Mouse (Mus musculus): ENCODE results near the gene Ephb4. TPM values are rescaled to one million over a fixed set of nuclear protein-coding genes. Genes with fewer than 3 reads are reported as not detected.

Ephb4 gene
- polyA plus RNA-seq, 1 experiment from 2014 or later = 21.0 TPM

- Histone ChIP-seq H3K4me1 (replicated peaks; ENCODE audit: control insufficient read depth, insufficient read depth, low read length) (no peaks in the 10 kb centered on the region), H3K27ac (ENCODE audit: low read depth, low read length) (peak overlapping the region; percentile 60), H3K27me3 (ENCODE audit: control insufficient read depth, insufficient read depth, low read length) (no peaks in the 10 kb centered on the region), H3K36me3 (ENCODE audit: control insufficient read depth, insufficient read depth, low read length) (no peaks in the 10 kb centered on the region), H3K9me3 (ENCODE audit: control insufficient read depth, low read length) (no peaks in the 10 kb centered on the region), H3K4me3 (ENCODE audit: low read depth, low read length) (peak overlapping the region; percentile 67), H3K4me2 (replicated peaks; ENCODE audit: low read depth, low read length) (peak overlapping the region; percentile 93), H3K9ac (ENCODE audit: low read depth, low read length) (peak overlapping the region; percentile 71)
- 22% methylated on average over 15 of the region's 15 CpGs for WGBS
- ATAC-seq (ENCODE audit: low FRiP score) = peak; percentile 58
- DNase-seq (ENCODE audit: low spot score) = no peak
Measured at GRCm38 (mm10) chr5:137332857-137333511, 16.9 kb upstream of the Ephb4 start.

GRCm38 (mm10) chr5:137333512-137334174 lies 16.3 kb upstream of the Ephb4 start, which contains the start of gene Slc12a9:
Gene Slc12a9 (minus strand): TSS chr5:137333597.
- H3K27me3 ChIP-seq (ENCODE audit: control insufficient read depth, insufficient read depth, low read length) = no peaks in the 10 kb centered on the region
- H3K4me1 ChIP-seq (replicated peaks; ENCODE audit: control insufficient read depth, insufficient read depth, low read length) = no peaks in the 10 kb centered on the region
- ATAC-seq (ENCODE audit: low FRiP score) = peak; percentile 92
- H3K4me3 ChIP-seq (ENCODE audit: low read depth, low read length) = peak within 1 kb of the TSS; percentile 67
- no peaks in the 10 kb centered on the region for H3K9me3 ChIP-seq (ENCODE audit: control insufficient read depth, low read length)
- peak within 1 kb of the TSS; percentile 60 for H3K27ac ChIP-seq (ENCODE audit: low read depth, low read length)
- H3K9ac ChIP-seq (ENCODE audit: low read depth, low read length) = peak within 1 kb of the TSS; percentile 71
- peak within 1 kb of the TSS; percentile 93 for H3K4me2 ChIP-seq (replicated peaks; ENCODE audit: low read depth, low read length)
- WGBS = under 1% methylated on average over 44 of the region's 44 CpGs
- peak; percentile 97 for DNase-seq (ENCODE audit: low spot score)
- no peaks in the 10 kb centered on the region for H3K36me3 ChIP-seq (ENCODE audit: control insufficient read depth, insufficient read depth, low read length)

- Histone ChIP-seq H3K4me3 (ENCODE audit: low read depth, low read length) (no peak overlapping the region), H3K9me3 (ENCODE audit: control insufficient read depth, low read length) (no peaks in the 10 kb centered on the region), H3K4me2 (replicated peaks; ENCODE audit: low read depth, low read length) (0 out of 2 replicates have a peak overlapping the region, but pooled peaks have one; percentile 93), H3K27me3 (ENCODE audit: control insufficient read depth, insufficient read depth, low read length) (no peaks in the 10 kb centered on the region), H3K27ac (ENCODE audit: low read depth, low read length) (no peak overlapping the region), H3K9ac (ENCODE audit: low read depth, low read length) (no peak overlapping the region), H3K4me1 (replicated peaks; ENCODE audit: control insufficient read depth, insufficient read depth, low read length) (peaks cover 5% of the 10 kb centered on the region), H3K36me3 (ENCODE audit: control insufficient read depth, insufficient read depth, low read length) (no peaks in the 10 kb centered on the region)
- 58% methylated on average over 10 of the region's 10 CpGs for WGBS
- no peak for DNase-seq (ENCODE audit: low spot score)
- ATAC-seq (ENCODE audit: low FRiP score) = no peak
Measured at GRCm38 (mm10) chr5:137334317-137334716, 15.6 kb upstream of the Ephb4 start.

- WGBS = 67% methylated on average over 6 of the region's 6 CpGs
- H3K4me1 ChIP-seq (replicated peaks; ENCODE audit: control insufficient read depth, insufficient read depth, low read length) = peaks cover 6% of the 10 kb centered on the region
- ATAC-seq (ENCODE audit: low FRiP score) (no peak), DNase-seq (ENCODE audit: low spot score) (no peak)
- no peak overlapping the region for H3K9ac ChIP-seq (ENCODE audit: low read depth, low read length)
- H3K27me3 ChIP-seq (ENCODE audit: control insufficient read depth, insufficient read depth, low read length) = no peaks in the 10 kb centered on the region
- H3K36me3 ChIP-seq (ENCODE audit: control insufficient read depth, insufficient read depth, low read length) = no peaks in the 10 kb centered on the region
- H3K9me3 ChIP-seq (ENCODE audit: control insufficient read depth, low read length) = no peaks in the 10 kb centered on the region
- H3K27ac ChIP-seq (ENCODE audit: low read depth, low read length) = no peak overlapping the region
- H3K4me3 ChIP-seq (ENCODE audit: low read depth, low read length) = no peak overlapping the region
- H3K4me2 ChIP-seq (replicated peaks; ENCODE audit: low read depth, low read length) = no peak overlapping the region
Measured at GRCm38 (mm10) chr5:137335066-137335465, 14.8 kb upstream of the Ephb4 start.

- ATAC-seq (ENCODE audit: low FRiP score) (no peak), DNase-seq (ENCODE audit: low spot score) (no peak)
- no peak overlapping the region for H3K4me2 ChIP-seq (replicated peaks; ENCODE audit: low read depth, low read length)
- H3K27ac ChIP-seq (ENCODE audit: low read depth, low read length) = no peak overlapping the region
- no peak overlapping the region for H3K4me3 ChIP-seq (ENCODE audit: low read depth, low read length)
- H3K9ac ChIP-seq (ENCODE audit: low read depth, low read length) = no peak overlapping the region
- peaks cover 6% of the 10 kb centered on the region for H3K4me1 ChIP-seq (replicated peaks; ENCODE audit: control insufficient read depth, insufficient read depth, low read length)
- 60% methylated on average over 8 of the region's 8 CpGs for WGBS
- no peaks in the 10 kb centered on the region for H3K9me3 ChIP-seq (ENCODE audit: control insufficient read depth, low read length)
- no peaks in the 10 kb centered on the region for H3K36me3 ChIP-seq (ENCODE audit: control insufficient read depth, insufficient read depth, low read length)
- no peaks in the 10 kb centered on the region for H3K27me3 ChIP-seq (ENCODE audit: control insufficient read depth, insufficient read depth, low read length)
Measured at GRCm38 (mm10) chr5:137337190-137337589, 12.7 kb upstream of the Ephb4 start.

- H3K9me3 ChIP-seq (ENCODE audit: control insufficient read depth, low read length) = no peaks in the 10 kb centered on the region
Measured at GRCm38 (mm10) chr5:137338256-137338655, 11.7 kb upstream of the Ephb4 start.

GRCm38 (mm10) chr5:137338663-137339289 lies 11.1 kb upstream of the Ephb4 start:
- Histone ChIP-seq H3K9me3 (ENCODE audit: control insufficient read depth, low read length) (no peaks in the 10 kb centered on the region), H3K27me3 (ENCODE audit: control insufficient read depth, insufficient read depth, low read length) (no peaks in the 10 kb centered on the region), H3K9ac (ENCODE audit: low read depth, low read length) (peak overlapping the region; percentile 64), H3K27ac (ENCODE audit: low read depth, low read length) (peak overlapping the region; percentile 76), H3K4me3 (ENCODE audit: low read depth, low read length) (peak overlapping the region; percentile 36), H3K4me2 (replicated peaks; ENCODE audit: low read depth, low read length) (peak overlapping the region; percentile 77), H3K36me3 (ENCODE audit: control insufficient read depth, insufficient read depth, low read length) (no peaks in the 10 kb centered on the region), H3K4me1 (replicated peaks; ENCODE audit: control insufficient read depth, insufficient read depth, low read length) (peaks cover 6% of the 10 kb centered on the region)
- DNase-seq (ENCODE audit: low spot score) (peak; percentile 60), ATAC-seq (ENCODE audit: low FRiP score) (peak; percentile 43; the same call in 1 of the 2 replicates)
- 5% methylated on average over 11 of the region's 11 CpGs for WGBS

More at GRCm38 (mm10) chr5:137338256-137338655, 11.7 kb upstream of the Ephb4 start:
- H3K36me3 ChIP-seq (ENCODE audit: control insufficient read depth, insufficient read depth, low read length) = no peaks in the 10 kb centered on the region
- under 1% methylated on average over 19 of the region's 19 CpGs for WGBS
- ATAC-seq (ENCODE audit: low FRiP score) = peak; percentile 81
- H3K9ac ChIP-seq (ENCODE audit: low read depth, low read length) = peak overlapping the region; percentile 64
- H3K27me3 ChIP-seq (ENCODE audit: control insufficient read depth, insufficient read depth, low read length) = no peaks in the 10 kb centered on the region
- H3K27ac ChIP-seq (ENCODE audit: low read depth, low read length) = peak overlapping the region; percentile 76
- peak overlapping the region; percentile 36 for H3K4me3 ChIP-seq (ENCODE audit: low read depth, low read length)
- peak overlapping the region; percentile 77 for H3K4me2 ChIP-seq (replicated peaks; ENCODE audit: low read depth, low read length)
- peaks cover 6% of the 10 kb centered on the region for H3K4me1 ChIP-seq (replicated peaks; ENCODE audit: control insufficient read depth, insufficient read depth, low read length)
- DNase-seq (ENCODE audit: low spot score) = peak; percentile 88

- Histone ChIP-seq H3K4me1 (replicated peaks; ENCODE audit: control insufficient read depth, insufficient read depth, low read length) (peaks cover 6% of the 10 kb centered on the region), H3K4me2 (replicated peaks; ENCODE audit: low read depth, low read length) (peak overlapping the region; percentile 77), H3K27ac (ENCODE audit: low read depth, low read length) (peak overlapping the region; percentile 76), H3K9ac (ENCODE audit: low read depth, low read length) (peak overlapping the region; percentile 64), H3K36me3 (ENCODE audit: control insufficient read depth, insufficient read depth, low read length) (no peaks in the 10 kb centered on the region), H3K27me3 (ENCODE audit: control insufficient read depth, insufficient read depth, low read length) (no peaks in the 10 kb centered on the region), H3K4me3 (ENCODE audit: low read depth, low read length) (peak overlapping the region; percentile 36), H3K9me3 (ENCODE audit: control insufficient read depth, low read length) (no peaks in the 10 kb centered on the region)
- ATAC-seq (ENCODE audit: low FRiP score) (peak; percentile 48), DNase-seq (ENCODE audit: low spot score) (peak; percentile 43)
- 11% methylated on average over 22 of the region's 22 CpGs for WGBS
Measured at GRCm38 (mm10) chr5:137339290-137339979, 10.5 kb upstream of the Ephb4 start.

Measured in hindbrain, embryonic 11.5 days (tissue).